Mouse (Mus musculus): ENCODE data around the gene Efhd2.

DNA sequence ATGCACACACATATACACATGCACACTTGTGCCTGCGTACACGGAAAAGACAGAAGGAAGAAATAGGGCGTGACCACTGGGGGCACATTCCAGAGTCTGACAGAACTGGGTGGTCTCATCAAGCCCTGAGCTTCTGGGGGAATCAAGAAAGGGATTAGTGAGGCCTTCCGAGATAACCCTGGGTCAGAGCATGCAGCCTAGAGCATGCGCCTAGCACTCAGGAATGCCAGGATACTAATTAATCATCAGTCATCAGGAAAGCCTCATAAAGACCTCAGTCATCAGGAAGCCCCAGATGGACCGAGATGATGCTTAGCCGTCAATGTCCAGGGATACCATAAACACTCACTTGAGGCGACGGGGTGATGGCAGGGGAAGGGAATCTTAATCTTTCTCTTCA is 5.2 kb upstream of the Efhd2 start:
- TF ChIP-seq CTCF (IDR thresholded peaks at IDR 0.05; ENCODE audit: low read depth) (no peak), EP300 (IDR thresholded peaks at IDR 0.05; ENCODE audit: low read depth) (no peak)

Measured in liver, postnatal 0 days (tissue).